Mouse (Mus musculus) left cerebral cortex, postnatal 25 days (tissue): ENCODE results near the gene Ecm1. TPM values are rescaled to one million over a fixed set of nuclear protein-coding genes. Genes with fewer than 3 reads are reported as not detected.

ENCODE experiments used
- DNase-seq, 2 experiments: peaks; one replicate each; pipeline ENCODE4 v3.0.0; 2022; ENCODE audit warnings: low spot score in 2 of 2, mixed read lengths in 1 of 2
- intact Hi-C: fragments of 180-260 bp; cut with DNase I; formaldehyde crosslinking; loops from one replicate; pipeline ENCODE4 v1.15.1; 2025
- total RNA-seq, 2 experiments: library from RNA; stranded (reverse); gene quantifications; 2 replicates each; pipeline ENCODE4 v1.2.3; 2021

The Ecm1 gene
- total RNA-seq, 2 experiments from 2014 or later: 13.3 to 14.0 TPM

DNA sequence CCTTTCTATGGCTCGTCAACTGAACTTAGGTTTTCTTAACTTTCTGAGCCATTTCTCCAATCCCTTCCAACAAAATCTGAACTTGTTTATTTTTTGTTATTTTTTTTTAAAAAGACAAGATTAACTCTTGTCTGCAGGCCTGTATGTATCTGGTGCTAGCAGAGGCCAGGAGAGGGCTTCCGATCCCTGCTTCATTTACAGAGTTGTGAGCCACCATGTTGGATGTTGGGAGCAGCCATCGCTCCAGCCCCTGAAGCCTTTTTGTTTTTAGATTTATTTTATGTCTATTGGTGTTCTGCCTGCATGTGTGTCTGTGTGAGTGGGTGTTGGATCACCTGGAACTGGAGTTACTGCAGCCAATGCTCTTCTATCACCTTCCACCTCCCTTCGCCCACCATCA lies 7.6 kb downstream of the Ecm1 start:
- intact Hi-C loops: no loop called here

DNA sequence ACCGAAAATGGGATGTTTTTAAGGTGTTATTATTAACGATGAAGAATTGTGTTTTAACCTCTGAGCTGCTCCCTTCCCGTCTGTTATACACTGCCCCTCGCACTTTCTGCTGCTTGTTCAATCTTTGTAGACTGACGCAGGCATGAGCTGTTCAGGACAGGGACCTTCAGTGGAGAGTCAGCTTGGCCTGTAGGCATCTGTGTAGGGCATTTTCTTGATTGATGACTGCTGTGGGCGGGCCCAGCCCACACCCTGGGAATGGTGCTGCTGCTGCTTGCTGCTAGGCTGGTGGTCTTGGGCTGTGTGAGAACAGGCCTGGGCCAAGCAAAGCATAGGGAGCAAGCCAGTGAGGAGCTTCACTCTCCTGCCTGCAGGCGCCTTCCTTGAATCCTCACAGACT lies 8.9 kb downstream of the Ecm1 start:
- intact Hi-C loops: no loop called here
- no peak for DNase-seq

More for the DNA sequence above, 7.6 kb downstream of the Ecm1 start:
- no peak for DNase-seq

DNA sequence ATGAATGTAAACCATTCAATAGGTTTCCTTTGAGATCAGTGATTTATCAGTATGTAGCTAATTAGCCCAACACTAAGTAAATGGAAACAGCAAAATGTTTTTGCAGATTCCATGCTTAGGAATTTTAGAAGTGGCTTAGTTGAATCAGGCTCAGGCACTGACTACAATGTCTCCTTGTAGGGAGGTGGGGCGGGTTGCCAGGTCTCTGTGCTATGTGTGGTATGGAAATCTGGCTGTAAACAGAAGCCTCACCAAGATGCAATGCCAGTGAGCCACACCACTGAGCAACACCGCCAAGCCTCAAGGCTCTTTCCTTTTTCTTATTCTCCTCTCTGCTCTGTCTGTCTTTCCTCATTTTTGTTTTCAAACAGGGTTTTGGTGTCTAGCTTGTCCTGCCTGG lies 10.5 kb downstream of the Ecm1 start:
- no peak for DNase-seq
- intact Hi-C loops: no loop called here

- intact Hi-C loops: no loop called here
- DNase-seq: no peak
These were observed 12.5 kb downstream of the Ecm1 start for GRCm38 (mm10) chr3:95726696-95727358.

GRCm38 (mm10) chr3:95725863-95726262 lies 13.5 kb downstream of the Ecm1 start:
- no peak for DNase-seq
- intact Hi-C loops: no loop called here

- DNase-seq: no peak
- intact Hi-C loops: no loop called here
These were observed 17.0 kb downstream of the Ecm1 start for GRCm38 (mm10) chr3:95722386-95722785.

- DNase-seq: no peak
- intact Hi-C loops: no loop called here
These were observed 21.2 kb downstream of the Ecm1 start for GRCm38 (mm10) chr3:95718153-95718552.

DNA sequence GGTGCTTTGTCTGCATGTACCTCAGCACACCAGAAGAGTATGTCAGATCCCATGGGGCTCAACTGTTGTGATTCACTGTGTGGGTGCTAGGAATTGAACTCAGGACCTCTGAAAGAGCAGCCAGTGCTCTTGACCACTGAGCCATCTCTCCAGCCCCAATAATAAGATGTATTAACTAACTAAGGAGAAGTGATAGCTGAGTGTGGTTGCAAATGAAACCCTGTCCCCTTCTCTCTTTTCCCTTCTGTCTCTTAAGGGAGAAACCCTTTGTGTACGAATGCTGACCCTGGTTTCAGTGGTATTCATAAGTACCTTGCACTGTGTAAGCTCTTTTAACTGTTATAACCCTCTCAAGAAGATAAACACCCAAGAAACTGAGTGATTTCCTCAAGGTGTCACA lies 23.3 kb downstream of the Ecm1 start:
- intact Hi-C loops: no loop called here
- DNase-seq: no peak

DNA sequence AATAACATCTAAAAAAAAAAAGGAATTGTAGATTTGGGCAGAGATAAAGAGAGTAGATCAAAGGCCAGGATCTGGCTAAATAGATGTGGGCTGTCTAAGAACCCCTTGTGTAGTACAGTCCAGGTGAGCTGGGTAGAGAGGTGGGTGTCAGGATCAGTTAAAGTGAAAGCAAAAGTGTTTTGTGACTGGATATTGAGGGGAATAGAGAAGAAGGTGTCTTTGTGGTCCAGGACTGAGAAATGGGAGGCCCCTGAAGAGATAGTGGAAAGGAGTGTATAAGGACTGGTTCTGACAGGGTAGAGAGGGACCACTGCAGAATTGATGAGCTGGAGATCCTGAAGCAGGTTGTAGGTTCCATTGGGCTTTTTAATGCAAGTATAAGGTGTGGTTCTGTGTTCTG lies 29.4 kb downstream of the Ecm1 start:
- intact Hi-C loops: no loop called here
- no peak for DNase-seq

- intact Hi-C loops: no loop called here
- no peak for DNase-seq
These were observed 30.3 kb downstream of the Ecm1 start for GRCm38 (mm10) chr3:95709044-95709443.

- intact Hi-C loops: no loop called here
These were observed 31.9 kb downstream of the Ecm1 start for GRCm38 (mm10) chr3:95707497-95707896.

GRCm38 (mm10) chr3:95706273-95706672 lies 33.1 kb downstream of the Ecm1 start:
- intact Hi-C loops: no loop called here
- DNase-seq: no peak

More at GRCm38 (mm10) chr3:95707497-95707896, 31.9 kb downstream of the Ecm1 start:
- DNase-seq: no peak

- intact Hi-C loops: no loop called here
- DNase-seq: no peak
These were observed 34.8 kb downstream of the Ecm1 start for GRCm38 (mm10) chr3:95704612-95705011.

- DNase-seq: no peak
- intact Hi-C loops: no loop called here
These were observed 36.1 kb downstream of the Ecm1 start for GRCm38 (mm10) chr3:95703276-95703675.

DNA sequence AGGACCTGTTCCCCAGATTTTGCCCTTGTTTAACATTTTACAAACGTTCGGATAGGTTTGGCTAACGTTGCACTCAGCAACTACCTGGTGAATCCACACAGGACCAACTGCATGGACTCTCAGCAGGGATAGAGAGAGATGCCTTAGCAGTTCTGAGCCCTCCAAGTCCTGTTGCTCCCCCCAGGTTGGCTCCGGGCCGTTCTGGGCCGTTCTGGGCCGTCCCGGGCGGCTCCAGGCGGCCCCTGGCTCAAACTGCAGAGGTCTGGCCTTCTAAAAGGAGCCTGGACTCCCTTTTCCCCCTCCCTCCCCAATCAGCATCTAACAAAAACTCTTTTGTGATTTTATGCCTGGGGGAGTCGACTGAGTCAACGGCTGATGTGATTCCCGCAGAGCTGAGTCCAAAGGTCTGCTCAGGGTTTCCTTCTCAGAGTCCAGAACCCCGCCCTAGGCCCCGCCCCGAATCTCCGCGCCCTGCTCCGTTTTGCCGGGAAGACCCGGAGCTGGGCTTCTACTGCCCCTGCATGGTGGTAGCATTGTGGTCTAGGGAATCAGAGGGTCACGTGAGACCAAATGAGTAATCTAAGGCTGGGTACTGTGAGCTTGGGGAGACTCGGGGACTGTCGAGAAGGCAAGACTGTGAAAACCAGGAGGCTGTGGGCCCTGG lies 37.4 kb downstream of the Ecm1 start:
- intact Hi-C loops: no loop called here
- DNase-seq: peak in 1 of 2 experiments; percentile 43

DNA sequence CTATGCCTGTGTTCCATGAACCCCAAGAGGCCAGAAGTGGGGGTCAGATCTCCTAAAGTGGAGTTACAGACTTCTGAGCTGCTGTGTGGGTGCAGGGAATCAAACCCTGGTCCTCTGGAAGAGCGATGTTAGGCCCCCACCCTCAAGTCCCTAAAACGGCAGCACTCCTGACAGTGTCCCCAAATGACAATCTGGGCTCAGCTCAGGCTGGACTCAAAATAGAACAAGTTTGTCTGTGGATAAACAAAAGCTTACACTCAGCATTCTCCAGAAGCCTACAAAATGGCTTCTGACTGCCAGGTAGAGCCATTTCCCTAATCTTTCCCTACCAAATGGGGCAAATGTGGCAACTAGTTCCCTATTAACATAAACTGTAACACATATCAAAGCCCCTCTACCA lies 38.3 kb downstream of the Ecm1 start:
- no peak for DNase-seq
- intact Hi-C loops: no loop called here

- DNase-seq: no peak
- intact Hi-C loops: no loop called here
These were observed 39.1 kb downstream of the Ecm1 start for GRCm38 (mm10) chr3:95700233-95700681.

DNA sequence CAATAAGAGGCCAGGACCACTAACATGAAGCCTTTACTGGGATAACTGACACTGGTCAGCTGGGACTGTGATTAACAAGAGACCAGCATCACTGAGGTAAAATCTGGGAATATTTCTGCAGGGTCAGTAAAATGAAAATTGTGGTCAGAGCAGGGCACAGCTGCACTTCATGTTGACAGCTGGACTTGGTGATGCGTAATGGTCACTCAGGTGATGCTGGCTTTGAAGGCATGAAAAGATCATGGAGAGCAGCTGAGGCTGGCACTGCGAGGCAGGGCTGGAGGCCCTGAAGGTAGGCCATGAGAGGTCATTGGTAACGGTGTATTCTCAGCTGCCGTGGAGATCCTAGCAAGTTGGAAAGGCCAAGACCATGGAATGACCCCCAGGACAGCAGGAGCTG lies 41.1 kb downstream of the Ecm1 start:
- DNase-seq: no peak
- intact Hi-C loops: no loop called here

GRCm38 (mm10) chr3:95696360-95696759 lies 43.0 kb downstream of the Ecm1 start:
- intact Hi-C loops: no loop called here
- DNase-seq: no peak

- DNase-seq: no peak
- intact Hi-C loops: no loop called here
These were observed 43.6 kb downstream of the Ecm1 start for GRCm38 (mm10) chr3:95695796-95696195.
